Mouse (Mus musculus) adrenal gland, postnatal 25 days (tissue): Measurements from ENCODE around the gene Zfp846. TPM values are rescaled to one million over a fixed set of nuclear protein-coding genes. Genes with fewer than 3 reads are reported as not detected.

ENCODE experiments used
- DNase-seq: peaks from one replicate; pipeline ENCODE4 v3.0.0; 2021; ENCODE audit warnings: mixed read lengths
- total RNA-seq: library from RNA; stranded (reverse); gene quantifications from 2 replicates; pipeline ENCODE4 v1.2.3, GENCODE M21; 2021

Gene Zfp846
- total RNA-seq, 1 experiment from 2014 or later = 12.9 TPM

DNA sequence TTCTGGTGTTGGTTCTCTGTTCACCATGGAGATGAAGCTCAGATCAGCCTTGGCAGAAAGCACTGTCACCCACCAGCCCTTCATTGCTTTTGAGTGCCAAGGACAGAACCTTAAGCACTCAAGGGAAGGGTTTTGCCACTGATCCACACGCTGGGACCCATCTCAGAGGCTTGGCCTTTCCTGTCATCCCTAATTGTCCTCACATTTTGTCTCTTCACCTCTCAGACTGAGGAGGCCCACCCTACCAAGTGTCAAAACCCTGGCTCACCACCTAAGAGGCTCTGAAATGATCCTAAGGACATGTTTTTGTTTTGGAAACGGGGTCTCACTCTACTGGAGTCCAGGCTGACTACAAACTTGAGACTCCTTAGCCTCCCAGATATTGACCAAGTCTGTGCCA, 55.7 kb downstream of the Zfp846 start:
- no peak for DNase-seq

DNA sequence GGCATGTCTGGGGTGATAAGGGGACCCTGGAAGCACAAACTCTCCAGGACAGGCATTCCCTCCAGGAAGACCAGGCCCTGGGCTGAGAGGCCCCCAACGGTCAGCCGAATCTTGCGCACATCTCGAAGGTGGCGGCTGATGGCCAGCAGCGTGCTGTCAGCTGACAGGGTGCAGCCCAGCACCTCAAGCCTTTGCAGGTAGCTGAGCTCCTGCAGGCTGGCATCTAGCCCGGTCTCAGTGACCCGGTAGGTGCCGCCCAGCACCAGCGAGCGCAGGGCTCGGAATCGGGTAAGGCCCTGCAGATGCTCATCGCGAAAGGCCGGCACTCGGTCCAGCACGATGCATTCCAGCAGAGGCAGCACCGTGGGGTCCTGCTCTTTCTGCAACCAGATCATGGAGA, 57.5 kb downstream of the Zfp846 start:
- no peak for DNase-seq

DNA sequence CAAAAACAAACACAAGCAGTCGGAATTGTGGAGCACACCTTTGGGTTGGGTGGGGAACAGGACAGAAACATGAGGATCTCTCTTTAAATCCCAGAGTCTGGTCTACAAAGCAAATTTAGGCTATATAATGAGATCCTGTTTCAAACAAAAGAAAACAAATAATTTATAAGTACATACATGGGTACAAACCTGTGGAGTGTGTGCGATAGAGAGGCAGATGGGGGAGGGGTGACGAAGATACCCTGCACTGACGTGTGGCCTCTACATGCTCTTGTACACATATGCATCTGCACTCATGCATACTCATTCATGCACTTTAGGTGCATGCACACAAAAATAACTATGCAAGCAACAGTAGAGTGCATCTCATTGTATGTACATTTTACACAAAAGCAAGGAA, 58.4 kb downstream of the Zfp846 start:
- DNase-seq = no peak

DNA sequence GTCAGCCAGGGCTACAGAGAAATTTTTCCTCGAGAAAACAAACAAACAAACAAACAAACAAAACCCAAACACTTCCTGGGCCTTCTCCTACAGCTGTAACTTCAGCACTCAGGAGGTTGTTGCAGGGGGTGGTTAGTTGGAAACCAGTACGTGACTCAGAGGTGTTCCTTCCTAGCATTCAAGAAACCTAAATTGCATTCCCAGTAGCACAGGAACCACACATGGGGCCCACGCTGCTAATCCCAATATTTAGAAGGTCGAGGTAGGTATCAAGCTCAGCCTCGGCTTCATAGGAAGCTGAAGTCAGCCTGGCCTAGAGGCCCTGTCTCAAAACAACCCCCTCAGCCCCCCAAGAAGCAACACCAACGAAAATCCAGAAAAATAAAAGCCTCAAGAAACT, 60.4 kb downstream of the Zfp846 start:
- no peak for DNase-seq

DNA sequence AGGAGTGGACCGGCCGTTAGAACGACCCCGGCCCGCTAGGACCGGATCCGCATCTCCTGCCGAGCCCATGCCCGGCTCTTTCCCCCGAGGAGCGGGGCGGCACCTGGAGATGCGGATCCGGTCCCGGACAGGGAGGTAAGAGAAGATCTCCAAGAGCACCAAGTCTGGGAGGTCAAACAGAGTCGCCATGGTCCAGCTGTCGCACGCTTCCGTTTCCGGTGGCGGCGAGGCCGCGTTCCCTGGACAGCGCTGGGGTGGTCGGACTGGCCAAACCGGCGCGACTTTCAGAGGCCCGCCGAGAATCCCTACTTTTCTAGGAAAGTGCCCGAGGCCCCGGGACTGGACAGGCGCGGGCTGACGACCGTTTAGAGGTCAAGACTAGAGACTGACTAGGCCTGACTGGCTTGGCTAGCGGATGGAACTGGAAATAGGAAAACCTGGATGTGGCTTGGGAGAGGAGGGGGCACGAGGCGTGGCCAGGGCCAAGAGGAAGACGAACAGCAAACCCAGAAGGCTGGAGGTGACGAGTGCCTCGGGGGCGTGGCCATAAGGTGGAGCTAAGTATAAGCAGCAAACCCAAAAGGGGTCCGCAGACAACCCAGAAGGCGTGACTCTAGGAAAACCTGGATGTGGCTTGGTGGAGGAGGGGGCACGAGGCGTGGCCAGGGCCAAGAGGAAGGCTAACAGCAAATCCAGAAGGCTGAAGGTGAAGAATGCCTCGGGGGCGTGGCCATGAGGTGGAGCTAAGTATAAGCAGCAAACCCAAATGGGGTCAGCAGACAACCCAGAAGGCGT, 61.2 kb downstream of the Zfp846 start, which contains the start of gene Ubl5:
Gene Ubl5, plus strand, starts transcription at position 778 of the 795 bp plus-strand sequence.
- DNase-seq = peak; percentile 80

DNA sequence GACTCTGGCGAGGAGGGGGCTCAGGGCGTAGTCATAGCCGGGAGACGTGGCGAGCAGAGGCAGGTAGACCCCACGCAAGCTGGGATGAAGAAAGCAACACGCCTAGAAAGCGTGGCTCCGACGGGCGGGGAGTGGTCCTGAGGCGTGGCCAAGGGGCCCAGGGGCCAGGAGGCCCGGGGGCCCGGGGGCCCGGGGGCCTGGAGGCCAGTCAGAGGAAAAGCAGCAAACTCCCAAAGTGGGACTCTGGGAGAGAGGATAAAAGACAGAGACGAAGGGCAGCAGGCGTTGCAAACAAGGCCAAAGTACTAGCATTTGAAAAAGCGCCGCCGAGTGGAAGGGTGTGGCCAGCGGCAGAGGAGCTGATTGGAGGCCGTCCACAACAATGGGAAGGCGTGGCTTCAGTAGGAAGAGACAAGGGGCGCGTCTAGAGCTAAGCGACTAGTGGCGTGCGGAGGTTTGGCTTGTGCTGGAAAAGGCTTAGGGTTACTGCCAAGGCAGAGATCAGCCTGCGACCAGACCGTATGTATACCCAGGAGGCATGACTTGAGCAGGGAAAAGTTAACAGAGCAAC, 61.9 kb downstream of the Zfp846 start:
- peak; percentile 81 for DNase-seq

DNA sequence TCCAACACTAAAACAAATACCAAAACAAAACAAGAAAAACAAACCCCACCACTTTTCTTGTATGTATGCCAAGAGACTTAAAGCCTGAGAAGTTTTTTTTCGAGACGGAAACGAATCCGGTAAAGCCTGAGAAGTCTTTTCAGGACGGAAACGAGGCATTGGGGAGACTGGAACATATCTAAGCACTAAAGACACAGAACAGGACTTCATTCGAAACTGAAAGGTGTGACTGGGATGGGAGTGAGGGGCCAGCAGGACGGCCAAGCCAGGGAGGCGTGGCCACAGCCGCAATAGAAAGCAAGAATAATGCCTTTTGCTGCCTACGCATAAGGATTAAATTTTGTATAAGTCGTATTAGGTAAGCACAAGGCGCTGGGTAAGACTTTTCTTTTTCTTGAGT, 62.7 kb downstream of the Zfp846 start:
- no peak for DNase-seq

DNA sequence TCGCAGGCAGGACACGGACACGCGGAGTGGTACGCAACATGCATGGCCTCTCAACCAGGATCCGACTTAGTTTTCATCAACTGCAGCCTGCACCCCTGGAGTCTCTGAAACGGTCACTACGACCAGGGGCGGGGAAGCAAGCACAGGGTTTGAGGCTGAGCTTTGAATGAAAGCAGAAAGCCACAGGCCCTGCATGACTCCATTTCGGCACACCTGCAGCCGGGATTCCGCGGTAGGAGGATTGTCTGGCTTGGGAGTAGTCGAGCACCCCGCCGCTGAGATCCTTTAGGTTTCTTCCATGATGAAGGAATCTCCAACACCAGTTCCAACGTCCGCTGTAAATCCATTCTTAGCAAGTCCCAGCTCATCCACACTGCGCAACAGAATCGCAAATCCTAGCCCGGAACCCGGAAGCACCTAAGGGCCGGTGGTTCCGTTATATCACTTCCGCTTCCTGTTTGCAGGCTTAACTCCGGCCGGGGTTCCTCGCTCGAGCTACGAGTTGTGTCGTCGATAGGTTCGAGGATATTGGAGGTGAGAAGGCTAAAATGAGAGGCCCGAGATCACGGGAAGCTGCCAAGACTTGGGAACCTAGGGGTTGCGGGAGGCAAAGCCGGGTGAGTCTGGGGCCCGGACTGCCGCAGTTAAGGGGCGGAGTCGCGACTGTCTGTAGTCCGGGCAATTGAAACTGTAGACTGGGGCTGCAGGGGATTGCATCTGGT, 63.4 kb downstream of the Zfp846 start, which contains the start of gene Fbxl12:
Gene Fbxl12, minus strand, starts transcription at position 408 of the 722 bp plus-strand sequence.
- DNase-seq = peak; percentile 69

DNA sequence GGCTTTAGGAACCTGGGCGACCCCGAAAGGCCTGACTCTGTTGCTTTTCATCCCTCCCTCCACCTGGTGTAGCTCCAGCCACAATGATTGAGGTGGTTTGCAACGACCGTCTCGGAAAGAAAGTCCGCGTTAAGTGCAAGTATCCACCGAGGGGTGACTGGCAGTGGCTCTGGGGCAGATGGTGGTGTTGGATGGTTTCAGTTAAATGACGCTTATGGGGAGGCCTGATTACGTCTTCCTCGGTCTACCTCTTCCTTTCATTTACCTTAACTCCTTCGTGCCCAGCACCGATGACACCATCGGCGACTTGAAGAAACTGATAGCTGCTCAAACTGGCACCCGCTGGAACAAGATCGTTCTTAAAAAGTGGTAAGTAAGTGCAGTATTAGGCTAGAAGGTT, 64.0 kb downstream of the Zfp846 start:
- no peak for DNase-seq

DNA sequence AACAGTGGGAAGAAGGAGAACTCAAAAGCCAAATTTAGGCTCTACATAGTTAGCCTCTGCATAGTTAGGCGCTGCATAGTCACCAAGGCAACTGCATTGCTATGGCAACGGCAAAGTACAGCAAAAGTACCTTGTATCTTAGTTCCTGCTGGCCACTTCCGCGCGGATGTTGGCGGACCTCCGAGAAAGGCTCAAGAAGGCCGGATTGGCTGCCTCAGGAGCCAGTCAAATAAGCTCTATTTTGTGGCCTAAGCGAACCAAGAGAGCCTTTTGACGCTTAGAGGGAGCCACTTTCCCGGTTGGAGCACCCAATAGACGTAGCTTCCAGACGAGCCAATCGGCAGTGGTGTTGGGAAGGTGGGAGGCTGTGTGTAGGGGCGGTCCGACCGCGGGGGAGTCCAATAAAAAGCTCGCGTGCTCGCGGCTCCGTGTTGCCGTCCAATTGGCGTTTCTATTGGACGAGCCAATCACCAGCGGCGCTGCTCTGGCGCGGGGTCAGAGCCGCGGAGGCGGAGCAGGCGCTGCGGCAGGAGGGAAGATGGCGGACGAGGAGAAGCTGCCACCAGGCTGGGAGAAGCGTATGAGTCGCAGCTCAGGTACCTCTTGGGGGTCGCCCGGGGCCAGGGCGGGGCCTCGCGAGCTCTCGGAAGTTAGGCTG, 70.6 kb downstream of the Zfp846 start, which contains the start of gene Pin1:
Gene Pin1, plus strand, starts transcription at position 494 of the 658 bp plus-strand sequence.
- peak; percentile 97 for DNase-seq

DNA sequence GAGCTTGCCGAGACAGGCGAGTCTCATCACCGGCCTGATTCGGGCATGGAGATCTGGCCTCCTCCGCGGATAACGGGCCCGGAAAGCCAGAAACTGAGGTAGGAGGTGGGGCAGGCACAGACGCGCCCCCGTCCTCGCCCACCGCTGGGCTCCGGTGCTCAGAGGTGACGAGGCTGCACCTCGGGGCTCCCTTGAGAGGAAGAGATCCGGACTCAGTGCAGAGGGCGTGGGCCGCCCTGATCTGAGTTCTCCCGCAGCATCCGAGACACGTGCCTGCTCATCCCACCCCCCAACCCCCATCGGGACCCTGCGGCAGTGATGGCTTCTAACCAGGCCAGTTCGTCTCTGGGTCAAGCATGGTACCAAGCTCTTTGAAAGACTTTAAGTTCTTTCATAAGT, 71.2 kb downstream of the Zfp846 start:
- no peak for DNase-seq

DNA sequence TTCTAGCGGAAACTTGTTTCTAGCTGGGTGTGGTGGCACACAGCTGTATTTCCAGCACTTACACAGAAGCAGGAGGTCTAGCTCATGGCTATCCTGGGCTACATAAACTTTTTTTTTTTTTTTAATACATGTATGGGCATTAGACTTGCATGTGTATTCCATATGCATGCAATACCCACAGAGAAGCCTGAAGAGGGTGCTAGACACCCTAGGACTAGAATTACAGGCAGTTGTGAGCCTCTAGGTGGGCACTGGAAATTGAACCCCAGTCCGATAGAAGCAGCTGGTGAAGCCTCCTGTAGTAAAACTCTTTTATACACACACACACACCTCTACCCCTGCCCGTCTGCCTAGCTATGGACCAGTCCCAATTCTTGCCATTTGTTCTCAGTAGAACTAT, 72.8 kb downstream of the Zfp846 start:
- DNase-seq = no peak

Other genes with a start within 250 kb of the Zfp846 start
- not detected in 2 replicates for gene Olfr18, start 245.2 kb upstream of the Zfp846 start, total RNA-seq
- gene Zfp560, start 196.1 kb upstream of the Zfp846 start, total RNA-seq = 4.5 and 6.9 TPM in 2 replicates
- 17.1 and 28.7 TPM in 2 replicates for gene Zfp26, start 121.1 kb upstream of the Zfp846 start, total RNA-seq
- gene Zfp426, start 88.5 kb upstream of the Zfp846 start, total RNA-seq = 21.1 and 30.5 TPM in 2 replicates
- 41.7 and 47.2 TPM in 2 replicates for gene Zfp266, start 59.9 kb upstream of the Zfp846 start, total RNA-seq
- 331 and 363 TPM in 2 replicates for gene Ubl5, start 61.6 kb downstream of the Zfp846 start, total RNA-seq
- 20.5 and 30.0 TPM in 2 replicates for gene Fbxl12, start 63.5 kb downstream of the Zfp846 start, total RNA-seq
- 21.6 and 24.8 TPM in 2 replicates for gene Pin1, start 70.8 kb downstream of the Zfp846 start, total RNA-seq
- gene Olfm2, start 165.1 kb downstream of the Zfp846 start, total RNA-seq = 0.46 and 0.52 TPM in 2 replicates
- gene Col5a3, start 233.8 kb downstream of the Zfp846 start, total RNA-seq = 178 and 222 TPM in 2 replicates
- gene Rdh8, start 237.2 kb downstream of the Zfp846 start, total RNA-seq = not detected in 2 replicates